11 mouse cellular contexts compared by ENCODE assay signal in genomic region chr5:17112026-17112425, GRCm38 (mm10).
DNase-seq lines count a peak whose midpoint lies in the region; ATAC-seq and TF ChIP-seq lines count a peak whose summit lies in the region.
"Had no signal": no experiment of that assay in that cellular context is flagged by ENCODE, and none has a peak within 500 bp of the region (broad histone marks: within the 10 kb centered on the region; RNA-seq: fewer than 3 reads in every experiment).

No protein-coding gene starts in this region.

- no peak overlapping the region for H3K9ac ChIP-seq in kidney, embryonic 14.5 days (ENCODE audit: low read depth, low read length)
- H3K9ac ChIP-seq in CH12.LX (ENCODE audit: insufficient read depth, low read depth) = no peak overlapping the region
- H3K9ac ChIP-seq: limb, embryonic 12.5 days; midbrain, embryonic 12.5 days had no signal

- WGBS in kidney, embryonic 14.5 days = 57% methylated on average over 2 of the region's 2 CpGs

- no peaks in the 10 kb centered on the region for H3K4me1 ChIP-seq in kidney, embryonic 14.5 days (ENCODE audit: control insufficient read depth, insufficient read depth, low read length)
- H3K4me1 ChIP-seq in CH12.LX (ENCODE audit: control insufficient read depth in 1 of 2, insufficient read depth in 2 of 2) = no peaks in the 10 kb centered on the region
- H3K4me1 ChIP-seq: limb, embryonic 12.5 days; midbrain, embryonic 12.5 days had no signal

- H3K79me2 ChIP-seq in CH12.LX (replicated peaks; ENCODE audit: control insufficient read depth, extremely low read depth, insufficient read depth, poor library complexity, severe bottlenecking) = no peaks in the 10 kb centered on the region

- peak; percentile 18 for TF ChIP-seq RAD21 in CH12.LX (IDR thresholded peaks at IDR 0.05; ENCODE audit: low read depth, low read length)

- TF ChIP-seq CTCF in CH12.LX (conservative IDR thresholded peaks at IDR 0.05 in 1 of 2, IDR thresholded peaks at IDR 0.05 in 1 of 2; ENCODE audit: low read depth in 2 of 2, low read length in 2 of 2) = peak in 1 of 2 experiments; percentile 19; a peak in 2 of 4 replicates

- no peak for TF ChIP-seq EP300 in CH12.LX (IDR thresholded peaks at IDR 0.05; ENCODE audit: low read length)

- H3K36me3 ChIP-seq in kidney, embryonic 14.5 days (ENCODE audit: control insufficient read depth, insufficient read depth, low read length) = no peaks in the 10 kb centered on the region
- no peaks in the 10 kb centered on the region for H3K36me3 ChIP-seq in CH12.LX (replicated peaks in 1 of 2; ENCODE audit: control insufficient read depth in 1 of 2, insufficient read depth in 1 of 2, low read length in 1 of 2)
- H3K36me3 ChIP-seq: limb, embryonic 12.5 days; midbrain, embryonic 12.5 days had no signal

- H3K27ac ChIP-seq in kidney, embryonic 14.5 days (ENCODE audit: low read depth, low read length) = no peak overlapping the region
- H3K27ac ChIP-seq in CH12.LX (ENCODE audit: insufficient read depth, low read depth) = no peak overlapping the region
- H3K27ac ChIP-seq: limb, embryonic 12.5 days; midbrain, embryonic 12.5 days had no signal

- no peaks in the 10 kb centered on the region for H3K9me3 ChIP-seq in kidney, embryonic 14.5 days (ENCODE audit: control insufficient read depth, low read length)
- no peaks in the 10 kb centered on the region for H3K9me3 ChIP-seq in CH12.LX (replicated peaks; ENCODE audit: low read length)
- H3K9me3 ChIP-seq: limb, embryonic 12.5 days; midbrain, embryonic 12.5 days had no signal

- dilution Hi-C loops in CH12.LX (cut with MboI; ENCODE audit: extremely low pct_ligation_motif_present, extremely low pct_unique_long_range_greater_than_20kb, low sequenced_read_pairs) = no loop called here

- H3K27me3 ChIP-seq in kidney, embryonic 14.5 days (ENCODE audit: control insufficient read depth, insufficient read depth, low read length) = no peaks in the 10 kb centered on the region
- no peaks in the 10 kb centered on the region for H3K27me3 ChIP-seq in CH12.LX (replicated peaks)
- H3K27me3 ChIP-seq: limb, embryonic 12.5 days; midbrain, embryonic 12.5 days had no signal

- ATAC-seq in kidney, embryonic 14.5 days (ENCODE audit: low FRiP score, low TSS enrichment) = no peak
- ATAC-seq: hindbrain, embryonic 16.5 days had no signal

- H3K4me3 ChIP-seq in kidney, embryonic 14.5 days (ENCODE audit: low read length) = no peak overlapping the region
- no peak overlapping the region for H3K4me3 ChIP-seq in CH12.LX (replicated peaks in 1 of 3; ENCODE audit: low read depth in 2 of 3, low read length in 2 of 3, poor library complexity in 1 of 3)
- H3K4me3 ChIP-seq: limb, embryonic 12.5 days; midbrain, embryonic 12.5 days had no signal

- no peak for TF ChIP-seq POLR2A in CH12.LX (IDR thresholded peaks at IDR 0.05; ENCODE audit: low read depth, low read length)

- H3K4me2 ChIP-seq in kidney, embryonic 14.5 days (replicated peaks; ENCODE audit: low read depth, low read length) = no peak overlapping the region
- no peak overlapping the region for H3K4me2 ChIP-seq in CH12.LX (ENCODE audit: insufficient read depth, low read depth, poor library complexity, severe bottlenecking)
- H3K4me2 ChIP-seq: limb, embryonic 12.5 days; midbrain, embryonic 12.5 days had no signal

- peak; percentile 68 for DNase-seq in kidney, adult 9 months
- DNase-seq in 416B (ENCODE audit: low read depth) = peak; percentile 4
- peak; percentile 11 for DNase-seq in CH12.LX (ENCODE audit: extremely low read depth)
- DNase-seq in kidney, postnatal 14 days = peak; percentile 30
- DNase-seq in ovary, postnatal 36 days (ENCODE audit: low spot score) = no peak
- no peak for DNase-seq in adrenal gland, adult 18-20 months (ENCODE audit: low spot score in 2 of 2)
- DNase-seq in urinary bladder, postnatal 4 days (ENCODE audit: low spot score in 2 of 2) = no peak

- in situ Hi-C loops in CH12.LX (cut with MboI; ENCODE audit: low pct_ligation_motif_present, low pct_unique_long_range_greater_than_20kb, low sequenced_read_pairs) = no loop called here

TF ChIP-seq in CH12.LX, 34 proteins besides CTCF, POLR2A, EP300 and RAD21:
- TF ChIP-seq SIN3A (IDR thresholded peaks at IDR 0.05; ENCODE audit: low read length) (no peak), USF1 (IDR thresholded peaks at IDR 0.05; ENCODE audit: low read depth, low read length) (no peak), ZNF384 (IDR thresholded peaks at IDR 0.05; ENCODE audit: low read depth, low read length) (no peak), HCFC1 (IDR thresholded peaks at IDR 0.05; ENCODE audit: low read depth, low read length) (no peak), MXI1 (IDR thresholded peaks at IDR 0.05; ENCODE audit: low read depth, low read length) (no peak), CHD1 (IDR thresholded peaks at IDR 0.05; ENCODE audit: low read depth, low read length) (no peak), TBP (conservative IDR thresholded peaks at IDR 0.05; ENCODE audit: low read depth, low read length) (no peak), MYC (IDR thresholded peaks at IDR 0.05; ENCODE audit: low read depth, low read length) (no peak), PAX5 (IDR thresholded peaks at IDR 0.05; ENCODE audit: low read length) (no peak), RCOR1 (conservative IDR thresholded peaks at IDR 0.05; ENCODE audit: low read depth, low read length) (no peak), ETS1 (conservative IDR thresholded peaks at IDR 0.05; ENCODE audit: low read depth, low read length) (no peak), NELFE (IDR thresholded peaks at IDR 0.05; ENCODE audit: low read depth, low read length) (no peak), CHD2 (IDR thresholded peaks at IDR 0.05; ENCODE audit: low read length) (no peak)

Comparison
In these comparisons a context has a peak if more than half of its experiments do, and no peak if none do; other contexts are left out.
1. DNase-seq: peak in kidney, adult 9 months (single experiment), 416B (single experiment), CH12.LX (single experiment) and kidney, postnatal 14 days (single experiment); none in ovary, postnatal 36 days (single experiment), adrenal gland, adult 18-20 months (0 of 2) and urinary bladder, postnatal 4 days (0 of 2).